Mouse (Mus musculus): ENCODE results near the gene Pde4c. TPM values are rescaled to one million over a fixed set of nuclear protein-coding genes. Genes with fewer than 3 reads are reported as not detected.

Gene Pde4c
- polyA plus RNA-seq, 2 experiments, result 0.74 to 1.6 TPM

- Histone ChIP-seq H3K4me1 (replicated peaks; ENCODE audit: control insufficient read depth in 2 of 2, insufficient read depth in 2 of 2, low read length in 1 of 2) (peaks cover 12 to 14% of the 10 kb centered on the region in 2 experiments), H3K27ac (no peak overlapping the region), H3K9ac (replicated peaks) (no peak overlapping the region), H3K27me3 (ENCODE audit: control insufficient read depth, insufficient read depth, low read length) (no peaks in the 10 kb centered on the region), H3K9me3 (ENCODE audit: control insufficient read depth, low read length) (no peaks in the 10 kb centered on the region), H3K4me3 (ENCODE audit: insufficient read depth in 1 of 2, low read depth in 2 of 2, low read length in 2 of 2) (no peak overlapping the region), H3K36me3 (replicated peaks; ENCODE audit: control insufficient read depth, insufficient read depth, low read depth) (peaks cover 6% of the 10 kb centered on the region), H3K4me2 (ENCODE audit: low read depth) (no peak overlapping the region)
- ATAC-seq (ENCODE audit: insufficient read depth) (no peak), DNase-seq (ENCODE audit: low read depth in 3 of 3, low spot score in 3 of 3) (no peak)
- WGBS (ENCODE audit: insufficient replicate concordance), result 56% methylated on average over 3 of the region's 3 CpGs
- TF ChIP-seq CTCF (IDR thresholded peaks at IDR 0.05; ENCODE audit: low read depth), result no peak
- no peak for TF ChIP-seq EP300 (IDR thresholded peaks at IDR 0.05; ENCODE audit: low read depth)
Observed at GRCm38 (mm10) chr8:70682692-70683091, 40.8 kb upstream of the Pde4c start.

- DNase-seq (ENCODE audit: low read depth in 3 of 3, low spot score in 3 of 3) (no peak), ATAC-seq (ENCODE audit: insufficient read depth) (no peak)
- H3K9ac ChIP-seq (replicated peaks), result no peak overlapping the region
- no peak overlapping the region for H3K4me2 ChIP-seq (ENCODE audit: low read depth)
- no peaks in the 10 kb centered on the region for H3K27me3 ChIP-seq (ENCODE audit: control insufficient read depth, insufficient read depth, low read length)
- H3K4me1 ChIP-seq (replicated peaks; ENCODE audit: control insufficient read depth in 2 of 2, insufficient read depth in 2 of 2, low read length in 1 of 2), result peaks cover 9 to 10% of the 10 kb centered on the region in 2 experiments
- 60% methylated on average over 7 of the region's 7 CpGs for WGBS (ENCODE audit: insufficient replicate concordance)
- H3K9me3 ChIP-seq (ENCODE audit: control insufficient read depth, low read length), result no peaks in the 10 kb centered on the region
- no peak overlapping the region for H3K27ac ChIP-seq
- H3K36me3 ChIP-seq (replicated peaks; ENCODE audit: control insufficient read depth, insufficient read depth, low read depth), result no peaks in the 10 kb centered on the region; the same call in 1 of the 2 replicates
- TF ChIP-seq EP300 (IDR thresholded peaks at IDR 0.05; ENCODE audit: low read depth), result no peak
- no peak for TF ChIP-seq CTCF (IDR thresholded peaks at IDR 0.05; ENCODE audit: low read depth)
- no peak overlapping the region for H3K4me3 ChIP-seq (ENCODE audit: insufficient read depth in 1 of 2, low read depth in 2 of 2, low read length in 2 of 2)
Observed at GRCm38 (mm10) chr8:70684291-70684690, 39.2 kb upstream of the Pde4c start.

GRCm38 (mm10) chr8:70687576-70687975, 35.9 kb upstream of the Pde4c start:
- Histone ChIP-seq H3K9ac (replicated peaks) (no peak overlapping the region), H3K9me3 (ENCODE audit: control insufficient read depth, low read length) (no peaks in the 10 kb centered on the region), H3K36me3 (replicated peaks; ENCODE audit: control insufficient read depth, insufficient read depth, low read depth) (no peaks in the 10 kb centered on the region), H3K4me1 (replicated peaks; ENCODE audit: control insufficient read depth in 2 of 2, insufficient read depth in 2 of 2, low read length in 1 of 2) (no peaks in the 10 kb centered on the region; a peak in 1 of 4 replicates), H3K4me3 (ENCODE audit: insufficient read depth in 1 of 2, low read depth in 2 of 2, low read length in 2 of 2) (no peak overlapping the region), H3K27ac (no peak overlapping the region), H3K4me2 (ENCODE audit: low read depth) (no peak overlapping the region), H3K27me3 (ENCODE audit: control insufficient read depth, insufficient read depth, low read length) (no peaks in the 10 kb centered on the region)
- TF ChIP-seq EP300 (IDR thresholded peaks at IDR 0.05; ENCODE audit: low read depth) (no peak), CTCF (IDR thresholded peaks at IDR 0.05; ENCODE audit: low read depth) (no peak)
- DNase-seq (ENCODE audit: low read depth in 3 of 3, low spot score in 3 of 3) (no peak), ATAC-seq (ENCODE audit: insufficient read depth) (no peak)
- WGBS (ENCODE audit: insufficient replicate concordance), result 68% methylated on average over 8 of the region's 8 CpGs

- no peaks in the 10 kb centered on the region for H3K36me3 ChIP-seq (replicated peaks; ENCODE audit: control insufficient read depth, insufficient read depth, low read depth)
- H3K9ac ChIP-seq (replicated peaks), result no peak overlapping the region
- H3K4me3 ChIP-seq (ENCODE audit: insufficient read depth in 1 of 2, low read depth in 2 of 2, low read length in 2 of 2), result no peak overlapping the region
- DNase-seq (ENCODE audit: low read depth in 3 of 3, low spot score in 3 of 3), result no peak
- 73% methylated on average over 3 of the region's 3 CpGs for WGBS (ENCODE audit: insufficient replicate concordance)
- H3K4me1 ChIP-seq (replicated peaks; ENCODE audit: control insufficient read depth in 2 of 2, insufficient read depth in 2 of 2, low read length in 1 of 2), result no peaks in the 10 kb centered on the region; a peak in 1 of 4 replicates
- H3K9me3 ChIP-seq (ENCODE audit: control insufficient read depth, low read length), result no peaks in the 10 kb centered on the region
- no peak overlapping the region for H3K27ac ChIP-seq
- TF ChIP-seq EP300 (IDR thresholded peaks at IDR 0.05; ENCODE audit: low read depth) (no peak), CTCF (IDR thresholded peaks at IDR 0.05; ENCODE audit: low read depth) (no peak)
- no peak overlapping the region for H3K4me2 ChIP-seq (ENCODE audit: low read depth)
- ATAC-seq (ENCODE audit: insufficient read depth), result no peak
- H3K27me3 ChIP-seq (ENCODE audit: control insufficient read depth, insufficient read depth, low read length), result no peaks in the 10 kb centered on the region
Observed at GRCm38 (mm10) chr8:70688136-70688535, 35.4 kb upstream of the Pde4c start.

GRCm38 (mm10) chr8:70689892-70690390, 33.6 kb upstream of the Pde4c start:
- H3K4me3 ChIP-seq (ENCODE audit: insufficient read depth in 1 of 2, low read depth in 2 of 2, low read length in 2 of 2), result no peak overlapping the region
- H3K4me1 ChIP-seq (replicated peaks; ENCODE audit: control insufficient read depth in 2 of 2, insufficient read depth in 2 of 2, low read length in 1 of 2), result peaks cover 2 to 7% of the 10 kb centered on the region in 2 experiments; a peak in 2 of 4 replicates
- no peak overlapping the region for H3K9ac ChIP-seq (replicated peaks)
- 51% methylated on average over 5 of the region's 5 CpGs for WGBS (ENCODE audit: insufficient replicate concordance)
- no peak overlapping the region for H3K27ac ChIP-seq
- no peak overlapping the region for H3K4me2 ChIP-seq (ENCODE audit: low read depth)
- H3K36me3 ChIP-seq (replicated peaks; ENCODE audit: control insufficient read depth, insufficient read depth, low read depth), result no peaks in the 10 kb centered on the region
- H3K9me3 ChIP-seq (ENCODE audit: control insufficient read depth, low read length), result no peaks in the 10 kb centered on the region
- ATAC-seq (ENCODE audit: insufficient read depth) (no peak), DNase-seq (ENCODE audit: low read depth in 3 of 3, low spot score in 3 of 3) (no peak)
- TF ChIP-seq EP300 (IDR thresholded peaks at IDR 0.05; ENCODE audit: low read depth) (no peak), CTCF (IDR thresholded peaks at IDR 0.05; ENCODE audit: low read depth) (no peak)
- H3K27me3 ChIP-seq (ENCODE audit: control insufficient read depth, insufficient read depth, low read length), result no peaks in the 10 kb centered on the region

Data from liver, embryonic 14.5 days (tissue).